Mouse (Mus musculus): ENCODE data around the gene Naa25. TPM values are rescaled to one million over a fixed set of nuclear protein-coding genes. Genes with fewer than 3 reads are reported as not detected.

Gene Naa25
- polyA plus RNA-seq, 1 experiment from 2014 or later: 40.6 TPM

- Histone ChIP-seq H3K9me3 (no peaks in the 10 kb centered on the region), H3K9ac (no peak overlapping the region), H3K4me1 (peaks cover 25% of the 10 kb centered on the region), H3K27me3 (no peaks in the 10 kb centered on the region), H3K27ac (no peak overlapping the region), H3K36me3 (no peaks in the 10 kb centered on the region), H3K4me3 (no peak overlapping the region), H3K4me2 (replicated peaks) (no peak overlapping the region)
- 71% methylated on average over 9 of the region's 9 CpGs for WGBS
- ATAC-seq (ENCODE audit: low FRiP score, low read depth): no peak
These were observed 58.0 kb downstream of the Naa25 start for GRCm38 (mm10) chr5:121455510-121456265.

GRCm38 (mm10) chr5:121461339-121462170 lies 63.8 kb downstream of the Naa25 start:
- no peak overlapping the region for H3K4me2 ChIP-seq (replicated peaks)
- WGBS: 72% methylated on average over 4 of the region's 4 CpGs
- H3K9me3 ChIP-seq: no peaks in the 10 kb centered on the region
- H3K4me1 ChIP-seq: no peaks in the 10 kb centered on the region
- no peak overlapping the region for H3K27ac ChIP-seq
- no peak overlapping the region for H3K4me3 ChIP-seq
- H3K36me3 ChIP-seq: no peaks in the 10 kb centered on the region
- no peak overlapping the region for H3K9ac ChIP-seq
- H3K27me3 ChIP-seq: no peaks in the 10 kb centered on the region
- ATAC-seq (ENCODE audit: low FRiP score, low read depth): no peak

DNA sequence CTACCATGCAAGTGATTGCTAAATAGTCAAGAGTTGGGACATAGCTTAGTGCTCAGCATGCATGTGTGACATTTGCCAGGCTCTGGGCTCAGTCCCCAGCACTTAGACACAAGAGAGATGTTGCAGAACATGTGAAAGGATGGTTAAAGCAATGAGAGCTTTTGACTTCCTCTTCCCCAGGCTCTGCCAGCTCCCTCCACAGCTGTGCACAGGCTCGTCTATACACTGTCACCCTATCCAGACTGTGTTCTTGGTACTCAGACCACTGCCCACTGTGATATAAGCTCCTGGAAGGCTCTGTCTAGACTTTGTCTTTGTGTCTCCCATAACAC lies 64.4 kb downstream of the Naa25 start:
- 33% methylated on average over 1 of the region's 1 CpGs for WGBS
- Histone ChIP-seq H3K4me2 (replicated peaks) (no peak overlapping the region), H3K4me1 (no peaks in the 10 kb centered on the region), H3K36me3 (no peaks in the 10 kb centered on the region), H3K9ac (no peak overlapping the region), H3K27me3 (no peaks in the 10 kb centered on the region), H3K27ac (no peak overlapping the region), H3K4me3 (no peak overlapping the region), H3K9me3 (no peaks in the 10 kb centered on the region)
- no peak for ATAC-seq (ENCODE audit: low FRiP score, low read depth)

GRCm38 (mm10) chr5:121462967-121463366 lies 65.2 kb downstream of the Naa25 start:
- H3K36me3 ChIP-seq: no peaks in the 10 kb centered on the region
- H3K27ac ChIP-seq: no peak overlapping the region
- H3K4me3 ChIP-seq: no peak overlapping the region
- no peaks in the 10 kb centered on the region for H3K4me1 ChIP-seq
- WGBS: 49% methylated on average over 5 of the region's 5 CpGs
- no peaks in the 10 kb centered on the region for H3K27me3 ChIP-seq
- ATAC-seq (ENCODE audit: low FRiP score, low read depth): no peak
- H3K9me3 ChIP-seq: no peaks in the 10 kb centered on the region
- no peak overlapping the region for H3K4me2 ChIP-seq (replicated peaks)
- no peak overlapping the region for H3K9ac ChIP-seq

- no peak overlapping the region for H3K4me3 ChIP-seq
- ATAC-seq (ENCODE audit: low FRiP score, low read depth): no peak
These were observed 66.0 kb downstream of the Naa25 start for GRCm38 (mm10) chr5:121463601-121464250.

DNA sequence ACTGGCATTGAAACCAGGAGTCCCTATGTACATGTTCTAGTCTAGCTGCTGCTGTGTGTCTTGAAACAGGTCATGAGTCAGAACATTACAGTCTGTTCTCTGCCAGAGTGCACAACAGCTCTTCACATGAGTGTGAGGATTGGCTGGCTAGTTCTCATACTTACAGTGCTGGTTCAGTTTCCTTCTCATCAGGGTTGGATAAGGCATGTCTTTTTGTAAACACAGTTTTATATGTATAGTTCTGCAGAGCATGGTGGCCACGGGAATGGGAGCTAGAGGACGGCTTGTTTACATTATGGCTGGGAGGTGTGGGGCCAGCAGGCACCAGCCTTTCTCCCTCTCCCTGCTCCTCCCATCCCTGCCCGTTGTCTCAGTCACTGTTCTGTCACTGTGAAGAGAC lies 71.8 kb downstream of the Naa25 start:
- H3K36me3 ChIP-seq: no peaks in the 10 kb centered on the region

More at GRCm38 (mm10) chr5:121463601-121464250, 66.0 kb downstream of the Naa25 start:
- H3K9ac ChIP-seq: no peak overlapping the region
- H3K36me3 ChIP-seq: no peaks in the 10 kb centered on the region
- 66% methylated on average over 5 of the region's 5 CpGs for WGBS
- H3K27ac ChIP-seq: no peak overlapping the region
- H3K4me2 ChIP-seq (replicated peaks): no peak overlapping the region
- no peaks in the 10 kb centered on the region for H3K4me1 ChIP-seq
- no peaks in the 10 kb centered on the region for H3K9me3 ChIP-seq
- H3K27me3 ChIP-seq: no peaks in the 10 kb centered on the region

DNA sequence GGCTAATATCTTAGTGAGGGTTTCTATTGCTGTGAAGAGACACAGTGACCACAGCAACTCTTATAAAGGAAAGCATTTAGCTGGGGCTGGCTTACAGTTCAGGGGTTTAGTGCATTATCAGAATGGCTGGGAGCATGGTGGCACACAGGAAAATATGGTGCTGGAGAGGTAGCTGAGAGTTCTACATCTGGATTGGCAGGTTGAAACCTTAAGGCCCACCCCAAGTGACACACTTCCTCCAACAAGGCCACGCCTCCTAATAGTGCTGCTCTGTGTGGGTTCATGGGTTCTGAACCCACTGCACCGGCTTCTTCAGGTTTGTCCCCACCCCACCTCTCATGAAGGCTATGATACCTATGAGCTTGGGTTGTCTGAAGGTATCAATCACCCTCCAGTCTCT lies 74.7 kb downstream of the Naa25 start:
- Histone ChIP-seq H3K36me3 (no peaks in the 10 kb centered on the region), H3K27ac (no peak overlapping the region), H3K27me3 (no peaks in the 10 kb centered on the region), H3K9me3 (no peaks in the 10 kb centered on the region), H3K9ac (no peak overlapping the region), H3K4me2 (replicated peaks) (no peak overlapping the region), H3K4me1 (no peaks in the 10 kb centered on the region), H3K4me3 (no peak overlapping the region)
- 87% methylated on average over 2 of the region's 2 CpGs for WGBS
- no peak for ATAC-seq (ENCODE audit: low FRiP score, low read depth)

More for the DNA sequence above, 71.8 kb downstream of the Naa25 start:
- Histone ChIP-seq H3K9ac (no peak overlapping the region), H3K27me3 (no peaks in the 10 kb centered on the region), H3K4me1 (no peaks in the 10 kb centered on the region), H3K4me3 (no peak overlapping the region), H3K27ac (no peak overlapping the region), H3K9me3 (no peaks in the 10 kb centered on the region), H3K4me2 (replicated peaks) (no peak overlapping the region)
- WGBS: 13% methylated on average over 3 of the region's 3 CpGs
- ATAC-seq (ENCODE audit: low FRiP score, low read depth): no peak

- no peak overlapping the region for H3K27ac ChIP-seq
- WGBS: 82% methylated on average over 7 of the region's 7 CpGs
- H3K36me3 ChIP-seq: no peaks in the 10 kb centered on the region
- no peak overlapping the region for H3K4me3 ChIP-seq
- H3K27me3 ChIP-seq: no peaks in the 10 kb centered on the region
- no peaks in the 10 kb centered on the region for H3K4me1 ChIP-seq
- no peak for ATAC-seq (ENCODE audit: low FRiP score, low read depth)
- H3K9ac ChIP-seq: no peak overlapping the region
- no peak overlapping the region for H3K4me2 ChIP-seq (replicated peaks)
- H3K9me3 ChIP-seq: no peaks in the 10 kb centered on the region
These were observed 76.9 kb downstream of the Naa25 start for GRCm38 (mm10) chr5:121474610-121475009.

DNA sequence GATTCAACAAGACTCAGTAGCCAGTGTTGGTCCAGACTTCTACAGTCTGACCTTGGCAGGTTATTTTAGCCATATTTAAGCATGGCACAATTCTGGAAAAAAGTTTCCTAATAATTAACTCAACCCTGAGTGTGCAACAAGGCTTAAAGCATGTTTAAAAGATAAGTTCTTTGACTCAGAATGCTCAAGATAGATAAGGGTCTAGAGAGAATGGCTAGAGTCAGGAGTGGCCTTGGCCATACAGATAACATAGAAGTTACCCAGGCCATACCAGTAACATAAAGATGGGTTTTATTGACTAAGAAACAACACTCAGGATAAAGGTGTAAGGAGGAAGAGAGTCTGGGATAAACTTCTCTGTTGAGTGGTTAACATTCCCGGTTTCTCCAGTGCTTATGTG lies 78.3 kb downstream of the Naa25 start:
- H3K4me1 ChIP-seq: no peaks in the 10 kb centered on the region
- no peaks in the 10 kb centered on the region for H3K27me3 ChIP-seq
- H3K9ac ChIP-seq: no peak overlapping the region
- H3K4me3 ChIP-seq: no peak overlapping the region
- no peak overlapping the region for H3K4me2 ChIP-seq (replicated peaks)
- no peaks in the 10 kb centered on the region for H3K9me3 ChIP-seq
- no peak overlapping the region for H3K27ac ChIP-seq
- H3K36me3 ChIP-seq: no peaks in the 10 kb centered on the region
- no peak for ATAC-seq (ENCODE audit: low FRiP score, low read depth)
- WGBS: 79% methylated on average over 1 of the region's 1 CpGs

DNA sequence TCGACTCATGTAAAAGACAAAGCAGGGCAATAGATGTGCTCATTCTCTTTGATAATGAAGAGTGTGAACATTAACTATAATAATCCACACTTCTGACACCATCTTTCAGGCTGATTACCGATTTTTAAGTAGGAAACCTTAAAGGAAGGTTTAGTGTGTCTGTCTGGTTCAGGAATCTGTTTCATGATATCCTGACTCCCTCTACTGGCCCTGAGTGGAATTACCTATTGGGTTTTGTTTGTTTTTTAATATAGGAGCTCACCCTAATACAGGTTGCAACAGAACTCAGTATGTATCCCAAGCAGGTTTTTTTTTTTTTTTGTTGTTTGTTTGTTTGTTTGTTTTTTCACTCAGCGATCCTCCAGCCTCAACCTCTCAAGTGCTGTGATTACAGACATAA lies 79.9 kb downstream of the Naa25 start:
- Histone ChIP-seq H3K36me3 (no peaks in the 10 kb centered on the region), H3K4me1 (no peaks in the 10 kb centered on the region), H3K27ac (no peak overlapping the region), H3K9me3 (no peaks in the 10 kb centered on the region), H3K9ac (no peak overlapping the region), H3K27me3 (no peaks in the 10 kb centered on the region), H3K4me2 (replicated peaks) (no peak overlapping the region), H3K4me3 (no peak overlapping the region)
- 38% methylated on average over 3 of the region's 3 CpGs for WGBS
- ATAC-seq (ENCODE audit: low FRiP score, low read depth): no peak

- no peaks in the 10 kb centered on the region for H3K9me3 ChIP-seq
- H3K4me1 ChIP-seq: no peaks in the 10 kb centered on the region
- no peak for ATAC-seq (ENCODE audit: low FRiP score, low read depth)
- no peaks in the 10 kb centered on the region for H3K36me3 ChIP-seq
- H3K27me3 ChIP-seq: no peaks in the 10 kb centered on the region
- no peak overlapping the region for H3K4me3 ChIP-seq
- no peak overlapping the region for H3K27ac ChIP-seq
- no peak overlapping the region for H3K9ac ChIP-seq
- 87% methylated on average over 5 of the region's 5 CpGs for WGBS
- no peak overlapping the region for H3K4me2 ChIP-seq (replicated peaks)
These were observed 87.1 kb downstream of the Naa25 start for GRCm38 (mm10) chr5:121484801-121485200.

GRCm38 (mm10) chr5:121493305-121493704 lies 95.6 kb downstream of the Naa25 start:
- no peaks in the 10 kb centered on the region for H3K36me3 ChIP-seq
- 57% methylated on average over 8 of the region's 8 CpGs for WGBS
- no peaks in the 10 kb centered on the region for H3K27me3 ChIP-seq
- ATAC-seq (ENCODE audit: low FRiP score, low read depth): no peak
- no peak overlapping the region; the same call in 1 of the 2 replicates for H3K9ac ChIP-seq
- H3K4me3 ChIP-seq: no peak overlapping the region
- H3K4me2 ChIP-seq (replicated peaks): no peak overlapping the region
- H3K4me1 ChIP-seq: no peaks in the 10 kb centered on the region
- H3K27ac ChIP-seq: no peak overlapping the region
- H3K9me3 ChIP-seq: no peaks in the 10 kb centered on the region
